Mouse (Mus musculus) layer of hippocampus, adult 18-20 months (tissue): ENCODE measurements around the gene App. TPM values are rescaled to one million over a fixed set of nuclear protein-coding genes. Genes with fewer than 3 reads are reported as not detected.

ENCODE experiments used
- DNase-seq, 2 experiments: peaks; one replicate each; pipeline ENCODE4 v3.0.0; 2022; ENCODE audit warnings: low spot score in 2 of 2
- total RNA-seq, 2 experiments: library from RNA; stranded (reverse); gene quantifications; 2 replicates each; pipeline ENCODE4 v1.2.3; 2021

App gene
- total RNA-seq, 2 experiments from 2014 or later, result 1,310 to 1,337 TPM

DNA sequence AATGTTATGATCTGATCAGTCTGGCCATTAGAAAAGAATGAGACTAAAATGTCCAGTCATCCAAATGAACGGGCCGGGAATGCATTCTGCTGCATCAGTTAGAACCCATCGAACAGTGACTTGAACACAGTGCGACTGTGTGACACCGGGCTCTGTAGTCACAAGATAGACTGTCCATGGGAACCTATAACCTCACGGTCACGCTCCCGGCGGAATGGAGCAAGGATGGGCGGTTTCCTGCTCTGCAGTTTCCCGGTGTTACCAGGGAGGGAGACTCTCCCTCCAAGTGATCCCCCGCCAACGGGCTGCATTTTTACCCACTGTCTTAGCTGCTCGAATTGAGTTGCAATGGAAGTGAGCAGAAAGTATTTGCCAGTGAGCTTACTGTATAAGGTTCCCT is 87.3 kb downstream of the App start:
- DNase-seq, result no peak

DNA sequence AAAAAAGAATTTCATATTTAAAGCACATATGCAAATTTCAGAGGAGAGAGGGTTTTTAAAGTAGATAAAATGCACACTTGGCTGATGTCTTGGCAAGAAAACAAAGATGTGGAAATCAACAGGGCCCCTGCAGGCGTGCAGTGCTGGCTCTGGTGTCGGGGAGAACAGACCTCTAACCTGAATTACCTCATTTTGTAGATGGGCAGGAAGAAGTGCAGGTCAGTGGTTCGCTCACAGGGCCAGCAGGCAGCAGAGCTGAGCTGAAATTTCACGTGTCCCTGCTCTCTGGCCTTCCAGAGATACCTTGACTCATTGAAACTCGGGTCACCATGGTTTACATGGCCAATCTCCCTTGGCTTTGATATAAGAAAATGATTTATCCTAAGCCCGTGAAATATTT is 87.7 kb downstream of the App start:
- no peak for DNase-seq

DNA sequence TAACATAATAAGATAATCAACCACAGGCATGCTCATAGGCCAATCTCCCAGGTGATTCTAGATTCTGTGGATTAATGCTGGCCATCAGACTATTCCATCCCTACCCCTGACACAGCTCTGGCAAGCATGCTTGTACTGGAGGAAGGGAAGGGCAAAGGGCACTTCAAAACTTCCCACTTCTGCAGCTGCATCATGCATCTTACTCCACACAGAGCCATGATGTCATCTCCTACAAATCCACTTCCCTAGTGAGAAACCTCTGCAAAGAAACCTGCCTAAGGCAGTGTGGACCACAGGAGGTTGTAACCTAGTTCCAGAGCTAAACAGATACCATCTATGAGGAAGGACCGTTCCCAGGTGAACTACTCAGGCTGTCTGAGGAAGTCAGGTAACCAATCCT is 89.4 kb downstream of the App start:
- no peak for DNase-seq

DNA sequence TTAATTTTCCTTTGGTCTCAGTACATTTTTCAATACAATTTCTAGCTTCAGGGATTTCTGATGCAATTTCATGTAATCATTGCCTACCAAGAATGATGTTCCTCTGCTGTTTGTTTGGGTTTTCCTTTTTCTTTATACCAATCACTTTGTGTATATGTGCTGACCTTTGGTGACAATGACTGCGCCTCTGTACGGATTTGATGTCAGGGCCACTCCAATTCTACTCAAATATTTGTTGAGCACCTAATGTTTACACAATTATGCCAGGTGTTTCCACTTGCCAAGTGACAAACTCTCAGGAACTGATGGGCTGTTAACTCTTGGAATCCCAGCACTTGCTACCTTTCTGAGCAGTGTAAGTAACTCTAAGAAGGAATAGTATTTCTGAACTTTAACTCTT is 98.2 kb downstream of the App start:
- no peak for DNase-seq

DNA sequence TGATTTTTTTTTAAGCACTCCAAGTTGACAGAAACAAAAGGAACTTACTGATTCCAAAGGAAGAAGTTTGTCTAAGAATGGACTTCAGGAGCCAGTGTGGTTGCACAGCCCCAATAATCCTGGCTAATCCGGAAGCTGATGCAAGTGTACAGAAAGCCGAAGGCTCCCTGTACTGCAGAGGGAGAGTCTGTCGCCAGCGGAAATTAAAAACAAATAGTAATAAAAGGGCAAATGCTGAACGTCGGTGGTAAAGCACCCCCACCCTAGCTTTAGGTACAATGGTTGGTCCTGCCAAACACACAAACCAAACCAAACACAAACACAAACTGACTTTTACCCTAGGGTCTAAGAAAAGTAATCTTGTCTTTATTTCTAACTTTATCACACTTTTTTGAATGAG is 98.7 kb downstream of the App start:
- DNase-seq, result no peak

DNA sequence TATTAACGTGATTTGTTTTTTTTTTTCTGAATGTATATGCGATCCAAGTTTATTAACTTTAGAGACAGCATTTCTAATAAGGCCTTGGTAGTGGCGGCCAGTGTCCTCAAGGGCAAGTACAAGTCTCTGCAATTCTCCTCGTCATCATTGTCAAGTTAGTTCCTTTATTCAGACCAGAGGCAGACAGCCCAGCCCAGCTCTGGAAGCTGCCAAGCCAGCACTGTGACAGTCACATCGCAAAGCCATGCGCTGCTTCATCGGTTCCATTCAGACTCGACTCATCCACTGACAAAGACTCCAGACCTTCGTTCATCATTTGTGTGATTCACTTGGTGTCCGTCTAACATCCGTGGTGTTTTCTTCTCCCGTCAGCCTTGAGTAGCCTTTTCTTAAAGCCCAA is 100.9 kb downstream of the App start:
- no peak for DNase-seq

DNA sequence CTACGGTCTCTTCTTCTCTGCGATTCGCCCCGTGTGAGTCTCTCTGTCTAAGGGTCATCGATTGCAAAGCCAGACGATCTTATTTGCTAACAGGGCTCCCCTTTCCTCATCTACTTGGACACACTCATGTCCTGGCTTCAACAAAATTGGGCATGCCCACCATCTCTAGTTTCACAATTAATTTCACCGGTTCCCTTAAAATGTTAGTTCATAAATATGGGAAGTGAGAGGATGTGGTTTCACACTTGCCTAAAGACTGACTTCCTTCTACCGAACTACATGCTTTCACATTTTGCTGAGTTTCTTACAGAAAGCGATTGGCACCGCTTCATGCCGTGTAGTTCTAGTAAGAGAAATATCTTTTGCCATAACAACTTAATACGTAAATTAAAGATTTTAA is 101.8 kb downstream of the App start:
- DNase-seq, result no peak

DNA sequence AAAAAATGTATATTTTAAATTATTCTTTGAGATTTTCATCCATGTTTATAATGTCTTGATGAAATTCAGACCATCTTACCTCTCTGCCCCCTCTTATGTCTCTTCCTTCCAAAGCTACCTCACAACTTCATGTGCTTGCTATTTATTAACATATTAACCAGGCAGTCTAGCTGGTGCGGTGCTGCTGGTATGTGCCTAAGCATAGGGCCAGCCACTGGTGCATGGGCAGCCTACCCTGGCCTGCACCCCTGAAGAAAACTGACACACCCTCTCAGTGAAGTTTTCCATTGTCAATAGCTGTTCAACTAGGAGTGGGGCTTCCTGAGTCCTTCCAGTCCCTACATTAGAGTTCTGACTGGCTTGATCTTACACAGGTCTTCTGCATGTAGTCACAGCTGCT is 102.3 kb downstream of the App start:
- no peak for DNase-seq

DNA sequence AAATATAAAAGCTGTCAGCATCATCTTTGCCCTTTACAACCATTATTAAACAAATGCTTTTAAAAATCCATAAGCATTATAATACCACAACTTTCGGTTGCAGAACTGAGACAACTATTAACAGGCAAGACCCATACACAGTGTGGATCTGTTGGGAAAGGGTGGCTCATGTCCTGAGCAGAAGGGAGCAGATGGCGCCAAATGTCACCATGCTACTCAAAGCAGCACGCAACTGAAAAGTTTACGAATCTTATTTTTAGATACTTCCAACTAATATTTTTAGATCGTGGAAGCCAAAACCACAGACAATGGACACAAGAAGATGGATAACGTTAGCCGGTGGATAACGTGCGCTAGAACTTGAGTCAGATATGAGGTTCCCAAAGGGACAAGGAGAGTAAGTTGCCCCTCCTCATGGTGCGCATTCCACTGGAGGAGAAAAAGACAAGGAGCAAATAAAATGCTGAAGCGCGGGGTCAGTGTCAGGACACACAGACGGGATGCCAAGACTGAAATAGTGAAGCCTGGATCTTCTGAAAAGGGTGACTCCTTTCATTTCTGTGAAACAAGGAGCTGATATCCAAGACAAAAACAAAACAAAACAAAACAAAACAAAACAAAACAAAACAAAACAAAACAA is 106.2 kb downstream of the App start:
- peak in 1 of 2 experiments; percentile 80 for DNase-seq

DNA sequence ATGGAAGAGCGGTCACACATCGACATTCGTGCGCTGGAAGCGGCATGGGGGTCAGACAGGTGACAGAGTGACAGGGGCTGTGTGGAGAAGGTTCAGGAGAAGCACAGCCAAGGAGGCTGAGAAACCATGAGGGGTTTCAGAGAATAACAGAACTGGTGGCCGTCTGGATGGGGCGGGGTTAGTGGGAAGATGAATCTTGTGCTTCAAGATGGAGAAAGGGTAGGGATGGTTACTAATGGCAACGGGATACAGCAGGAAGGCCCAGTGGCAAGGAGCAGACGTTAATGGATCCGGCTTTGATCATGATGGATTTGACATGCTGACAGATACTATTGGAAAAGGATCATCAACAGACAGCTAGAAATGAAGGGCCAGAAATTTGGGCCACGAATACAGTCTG is 107.3 kb downstream of the App start:
- no peak for DNase-seq

DNA sequence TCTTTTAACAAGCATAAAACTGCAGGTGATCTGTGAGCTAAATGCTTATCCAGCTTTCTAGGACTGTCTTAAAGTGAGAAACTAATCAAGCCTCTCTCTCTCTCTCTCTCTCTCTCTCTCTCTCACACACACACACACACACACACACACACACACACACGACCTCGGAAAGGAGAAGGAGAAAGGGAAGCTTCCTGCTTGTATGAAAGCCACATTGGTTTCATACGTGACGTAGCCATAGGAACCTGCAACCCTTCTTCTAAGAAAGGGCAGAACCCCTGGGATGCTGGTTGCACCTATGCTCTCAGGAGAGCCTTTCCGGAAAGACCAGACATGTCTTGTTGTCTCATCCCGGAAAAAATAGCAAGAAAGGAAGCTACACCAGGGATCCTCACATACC is 108.8 kb downstream of the App start:
- no peak for DNase-seq

DNA sequence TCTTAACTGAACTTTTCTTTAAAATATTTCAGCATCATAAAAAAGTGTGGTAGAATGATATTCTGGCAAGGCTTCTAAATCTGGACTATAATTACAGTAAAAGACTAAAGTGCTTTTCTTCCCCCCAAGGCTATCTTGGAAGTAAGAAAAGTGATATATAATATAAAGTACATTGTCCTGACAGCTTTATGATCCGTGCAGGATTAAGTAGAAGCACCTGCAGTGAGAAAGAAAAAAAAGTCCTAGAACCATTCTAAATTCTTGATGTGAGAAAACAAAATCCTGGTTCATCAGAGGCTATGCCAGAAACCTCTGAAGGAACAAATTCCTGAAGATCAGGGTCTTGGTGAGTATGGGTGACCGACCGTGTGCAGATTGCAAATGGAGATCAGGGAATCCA is 110.8 kb downstream of the App start:
- DNase-seq, result no peak

DNA sequence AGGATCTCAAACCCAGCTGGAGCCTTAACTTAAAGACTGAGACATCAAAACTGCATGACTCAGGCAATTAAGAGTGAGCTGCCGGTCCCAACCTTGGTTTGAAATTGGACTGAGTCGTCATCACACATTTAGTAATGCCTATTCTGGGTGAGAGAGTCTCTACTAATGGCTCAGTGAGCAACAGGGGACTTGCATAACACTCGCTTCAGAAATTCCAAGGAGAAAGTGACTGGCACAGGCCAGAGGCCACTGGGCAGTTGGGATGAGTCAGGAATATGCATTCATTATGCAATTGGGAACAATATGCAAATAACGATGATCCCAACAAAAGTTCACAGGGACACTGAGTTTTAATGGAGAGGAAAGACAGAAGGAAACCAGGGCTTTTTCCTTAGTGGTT is 111.8 kb downstream of the App start:
- DNase-seq, result no peak

DNA sequence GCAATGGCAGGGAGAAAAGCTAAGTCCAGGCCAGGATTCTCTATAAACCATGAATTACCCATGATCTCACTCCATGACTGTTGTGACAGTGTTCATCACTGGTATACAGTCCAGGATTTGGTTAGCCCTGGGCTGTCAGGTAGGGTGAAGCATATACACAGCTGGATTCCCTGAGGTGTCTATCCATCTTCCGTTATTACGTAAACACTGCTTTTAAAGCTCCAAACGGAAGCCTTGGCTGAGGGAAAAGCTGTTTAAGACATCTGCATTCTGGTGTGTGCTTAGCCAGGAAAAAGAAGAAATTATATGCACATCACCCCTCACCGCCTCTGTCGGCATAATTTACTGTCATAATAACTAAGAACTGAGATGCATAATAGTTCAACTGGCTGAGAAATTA is 115.4 kb downstream of the App start:
- DNase-seq, result no peak

DNA sequence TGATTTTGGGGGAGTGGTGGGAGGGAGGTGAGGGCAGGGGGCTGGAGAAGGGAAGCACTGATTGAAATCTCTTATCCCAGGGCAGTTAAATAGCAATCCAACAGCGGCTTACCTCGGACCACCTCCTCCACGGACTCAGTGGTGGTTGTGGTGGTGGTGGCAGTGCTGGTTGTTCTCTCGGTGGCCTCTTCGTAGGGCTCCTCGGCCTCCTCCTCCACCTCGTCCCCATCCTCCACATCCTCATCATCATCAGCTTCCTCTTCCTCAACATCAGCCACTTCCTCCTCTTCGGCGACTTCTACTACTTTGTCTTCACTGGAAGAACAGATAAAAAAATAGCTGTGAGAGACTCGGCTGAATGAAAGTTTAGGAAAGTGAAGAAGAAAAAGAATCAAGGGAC is 117.4 kb downstream of the App start:
- DNase-seq, result no peak

DNA sequence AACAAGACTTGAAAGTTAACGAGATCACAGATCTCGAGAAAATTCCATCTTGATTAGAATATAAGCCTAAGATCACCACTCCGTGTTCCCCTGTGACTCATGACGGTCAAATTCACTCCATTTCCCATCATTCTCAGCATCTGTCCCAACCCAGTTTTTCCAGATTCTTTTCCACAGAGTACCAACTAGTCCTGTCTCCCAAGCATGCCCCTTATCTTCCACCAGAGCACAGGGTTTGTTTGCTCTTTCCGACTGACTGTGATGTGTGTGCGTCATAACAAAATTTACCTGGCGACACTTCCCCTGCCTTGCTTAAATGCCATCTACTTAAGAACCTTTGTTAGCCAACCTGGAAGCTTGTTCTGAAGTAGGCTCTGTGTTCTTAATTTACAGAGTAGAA is 119.6 kb downstream of the App start:
- no peak for DNase-seq

DNA sequence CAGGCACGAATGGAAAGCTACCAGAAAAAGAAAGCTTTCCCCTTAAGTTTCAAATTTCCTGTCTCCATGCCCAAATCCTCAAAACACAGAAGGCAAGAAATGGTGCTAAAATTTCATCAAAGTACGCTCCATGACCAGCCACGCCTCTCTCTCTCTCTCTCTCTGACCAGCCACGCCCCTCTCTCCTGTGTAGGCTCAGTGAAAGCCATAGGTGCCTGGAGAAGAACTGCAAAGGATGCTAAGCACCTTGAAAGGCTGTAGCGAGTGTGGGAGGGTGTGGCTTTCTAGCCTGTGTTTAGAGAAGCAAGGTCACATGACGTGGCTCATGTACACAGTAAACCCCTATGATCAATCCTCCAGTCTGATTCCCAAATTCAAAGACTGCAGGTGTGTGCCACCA is 126.3 kb downstream of the App start:
- no peak for DNase-seq

DNA sequence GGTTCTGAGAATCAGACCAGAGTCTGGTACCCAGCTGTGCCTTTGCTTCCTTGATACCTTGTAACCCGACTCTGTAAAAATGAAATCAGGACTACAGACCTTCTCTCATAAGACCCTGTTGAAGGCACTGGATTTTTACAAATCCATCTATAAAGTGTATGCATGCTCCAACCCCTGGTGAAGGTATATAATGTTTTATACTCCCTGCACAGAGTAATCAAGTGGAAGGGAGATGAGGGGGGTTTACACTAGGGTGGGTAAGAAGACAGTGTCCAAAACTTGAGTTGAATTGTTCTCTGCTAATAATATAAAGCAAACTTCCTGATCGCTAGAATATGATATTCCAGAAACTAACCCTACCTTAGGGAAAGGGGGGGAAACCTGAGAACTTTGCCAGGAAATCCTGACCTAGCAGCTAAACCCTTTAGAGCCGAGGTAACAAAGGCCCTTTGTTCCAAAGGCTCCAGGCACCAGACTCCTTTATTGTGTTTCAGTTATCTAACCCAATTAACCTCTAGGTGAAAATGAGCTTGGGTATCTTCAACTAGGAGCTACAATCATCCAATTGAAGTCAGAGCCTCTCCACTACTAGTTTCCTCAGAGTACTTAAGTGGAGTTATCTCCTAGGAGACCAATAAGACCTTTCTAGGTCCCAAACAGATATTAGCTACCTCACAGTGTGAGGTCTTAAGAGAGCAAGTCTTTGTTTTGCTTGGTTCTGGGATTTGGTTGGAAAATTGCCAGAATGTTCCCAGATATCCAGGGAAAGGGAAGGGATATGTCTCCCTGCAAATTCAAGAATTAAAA is 132.2 kb downstream of the App start:
- no peak for DNase-seq

DNA sequence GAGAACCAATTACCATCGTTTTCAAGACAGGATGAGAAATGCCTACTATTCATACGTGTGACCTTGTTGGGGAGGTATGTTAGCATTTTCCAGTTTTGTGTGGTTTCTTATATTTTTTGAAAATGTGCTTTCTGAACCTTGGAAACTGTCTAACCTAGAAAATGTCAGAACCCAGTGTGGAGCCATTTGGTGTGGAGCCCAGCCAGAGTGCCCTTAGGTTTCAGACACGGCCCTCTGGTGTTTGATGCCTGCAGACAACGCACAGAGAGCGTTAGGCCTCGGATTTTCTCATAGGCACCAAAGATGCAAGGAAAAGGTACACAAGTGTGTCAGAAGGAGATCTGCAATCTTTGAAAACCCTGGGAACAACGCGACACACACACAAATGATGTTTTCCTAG is 134.8 kb downstream of the App start:
- no peak for DNase-seq

DNA sequence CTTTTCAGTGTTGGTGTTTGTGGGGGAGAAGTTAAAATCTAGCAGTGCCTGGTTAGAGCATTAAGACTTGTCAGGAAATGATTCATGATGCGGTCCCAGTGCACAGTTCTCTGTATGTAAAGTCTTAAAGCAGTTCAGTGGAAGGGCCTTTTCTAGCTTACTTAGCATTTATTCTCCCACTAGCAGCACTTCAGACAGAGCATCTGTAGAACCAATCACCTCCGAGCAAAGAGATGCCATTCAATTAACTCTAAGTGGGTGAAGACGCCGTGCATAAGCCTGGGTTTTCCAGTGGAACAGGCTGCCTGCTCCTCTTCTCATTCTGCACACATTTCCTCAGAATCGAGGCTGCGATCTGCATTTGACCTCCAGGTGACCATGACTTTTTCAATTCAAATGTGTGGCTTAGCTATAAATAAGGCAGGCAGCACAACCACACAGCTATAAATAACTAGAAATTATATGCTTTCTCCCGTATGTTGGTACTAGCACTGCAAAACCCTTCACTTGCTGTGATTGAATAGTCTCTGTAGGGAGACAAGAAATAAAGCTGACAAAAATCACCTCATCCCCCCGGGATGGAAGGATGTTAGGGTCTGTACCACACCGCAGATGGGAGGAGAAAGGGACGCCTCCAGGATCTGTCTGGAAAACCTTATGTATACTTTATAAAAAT is 135.5 kb downstream of the App start:
- DNase-seq, result no peak

DNA sequence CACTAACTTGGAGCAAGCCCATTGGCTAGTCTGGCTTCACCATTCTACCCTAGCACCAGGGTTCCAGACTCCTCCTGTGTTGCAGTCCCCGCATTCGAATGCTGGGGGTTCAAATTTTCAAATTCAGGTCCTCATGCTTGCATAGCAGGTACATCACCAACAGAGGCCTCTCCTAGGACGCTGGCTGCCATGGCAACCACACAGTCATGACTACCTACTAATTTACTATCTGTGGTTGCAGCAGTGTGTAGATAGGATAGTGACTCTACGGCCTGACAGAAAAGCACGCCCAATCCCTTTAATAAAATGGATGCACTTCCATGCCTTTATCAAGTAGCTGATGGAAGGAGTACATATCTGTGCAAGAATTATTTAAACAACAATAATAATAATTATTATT is 137.8 kb downstream of the App start:
- DNase-seq, result no peak

DNA sequence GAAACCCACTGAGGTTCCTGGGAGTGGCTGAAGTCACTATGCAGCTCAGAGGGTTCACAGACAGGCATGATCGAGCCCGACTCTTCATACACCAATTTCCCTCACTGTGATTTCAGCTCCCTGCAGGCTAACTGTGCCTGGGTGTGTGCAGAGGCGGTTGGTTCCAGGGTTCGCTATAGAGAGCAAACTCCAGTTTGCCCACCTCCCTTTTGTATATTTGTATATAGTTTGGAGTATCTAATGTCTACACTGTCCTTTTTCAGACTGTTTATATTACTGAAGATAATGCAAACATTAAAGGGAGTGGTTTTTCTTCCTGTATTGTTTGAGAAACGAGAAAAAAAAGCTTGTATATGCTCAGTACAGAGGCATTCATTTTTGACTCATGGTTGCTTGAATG is 139.8 kb downstream of the App start:
- no peak for DNase-seq

DNA sequence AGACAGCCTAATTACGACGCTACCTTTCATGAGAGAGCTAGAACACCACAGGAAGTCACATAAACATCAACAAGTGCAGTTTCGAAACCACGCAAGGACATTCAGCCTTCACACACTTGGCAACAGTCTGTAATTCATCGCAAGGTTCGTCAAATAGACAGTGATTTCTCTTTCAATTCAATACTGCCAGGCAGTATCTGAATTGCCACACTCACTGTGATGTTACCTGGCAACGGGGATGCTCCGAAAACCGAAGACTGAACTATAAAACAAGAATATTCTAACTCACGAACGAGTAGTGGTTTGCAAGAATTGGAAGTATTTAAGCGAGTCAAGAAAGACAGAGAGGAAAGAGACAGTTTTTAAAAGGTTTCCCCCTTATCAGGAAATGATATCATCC is 142.8 kb downstream of the App start:
- DNase-seq, result no peak
